Mouse (Mus musculus): Measurements from ENCODE around the gene Kcna4. TPM values are rescaled to one million over a fixed set of nuclear protein-coding genes. Genes with fewer than 3 reads are reported as not detected.

Kcna4 gene
- not detected in 2 replicates for total RNA-seq (2017)

DNA sequence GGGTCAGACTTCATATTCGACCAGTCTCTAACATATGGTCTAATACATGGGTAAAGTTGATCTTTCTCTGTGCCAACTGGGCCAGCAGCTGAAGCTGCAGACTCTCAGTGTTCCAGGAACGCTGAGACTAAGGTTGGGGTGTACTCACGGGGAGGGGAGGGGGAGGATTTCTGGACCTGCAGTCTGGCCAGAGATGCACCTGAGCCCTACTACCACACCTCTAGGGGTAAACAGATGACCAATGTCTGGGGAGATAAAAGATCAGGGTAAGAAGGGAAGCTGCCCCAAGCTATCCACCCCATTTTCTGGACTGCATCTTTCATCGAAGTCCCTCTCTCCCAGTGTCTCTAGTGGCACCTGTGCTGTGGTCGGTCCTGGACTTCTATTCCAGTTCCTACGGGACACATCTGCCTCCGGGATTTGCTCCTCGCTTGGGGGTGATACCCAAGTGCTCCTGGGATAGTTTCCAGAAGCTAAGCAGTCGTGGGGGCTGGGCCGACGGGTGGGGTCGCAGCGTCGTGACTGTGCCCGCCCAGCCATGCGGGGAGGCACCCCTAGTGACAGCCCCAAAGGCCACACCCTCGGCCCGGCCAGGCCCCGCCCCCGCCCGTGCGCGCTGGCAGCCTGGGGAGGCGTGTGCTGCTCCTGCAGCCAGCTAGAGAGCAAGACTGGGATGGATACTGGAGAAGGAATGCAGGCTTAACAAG lies at the start of gene Kcna4:
TSS of gene Kcna4 (plus strand) at position 650 of the 707 bp plus-strand sequence.
- ATAC-seq (ENCODE audit: extremely low read depth, insufficient number of reproducible peaks, low FRiP score, poor library complexity, severe bottlenecking) = no peak

DNA sequence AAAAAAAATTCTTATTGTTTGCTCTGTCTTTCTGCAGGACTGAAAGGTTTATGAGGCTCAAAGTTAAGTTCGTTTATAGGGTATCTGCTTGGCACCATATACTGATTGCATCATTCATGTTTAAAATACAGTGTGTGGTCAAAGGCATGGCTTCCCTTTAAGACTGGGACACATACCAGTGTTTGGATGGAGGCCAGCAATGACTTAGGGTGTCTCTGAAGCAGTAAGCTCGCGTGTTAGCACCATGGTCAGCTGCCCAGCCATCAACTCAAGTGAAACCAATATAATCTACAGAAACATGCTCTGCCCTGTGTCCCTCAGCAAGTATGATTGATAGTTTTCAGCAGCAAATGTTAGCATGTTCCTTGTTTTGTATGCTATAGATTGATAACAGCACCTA lies 32.3 kb upstream of the Kcna4 start:
- ATAC-seq (ENCODE audit: extremely low read depth, insufficient number of reproducible peaks, low FRiP score, poor library complexity, severe bottlenecking) = no peak

DNA sequence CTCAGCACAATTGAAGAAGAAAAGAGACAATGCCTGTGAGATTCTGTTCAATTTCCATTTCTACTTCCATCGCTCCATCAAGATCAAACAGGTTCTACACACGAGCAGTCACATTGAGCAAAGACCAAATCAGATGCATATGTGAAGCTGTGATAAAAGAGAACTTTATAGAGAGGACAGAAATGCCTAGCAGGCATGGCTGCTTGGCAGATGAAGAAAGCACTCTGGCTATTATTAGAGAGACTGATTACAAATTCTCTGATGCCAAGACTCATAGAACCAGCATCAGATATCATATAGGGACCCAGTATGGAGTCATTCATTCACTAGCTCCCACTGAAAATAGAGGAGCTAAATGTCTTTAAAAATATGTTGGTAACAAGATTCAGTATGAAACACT lies 24.2 kb upstream of the Kcna4 start:
- no peak for ATAC-seq (ENCODE audit: extremely low read depth, insufficient number of reproducible peaks, low FRiP score, poor library complexity, severe bottlenecking)

DNA sequence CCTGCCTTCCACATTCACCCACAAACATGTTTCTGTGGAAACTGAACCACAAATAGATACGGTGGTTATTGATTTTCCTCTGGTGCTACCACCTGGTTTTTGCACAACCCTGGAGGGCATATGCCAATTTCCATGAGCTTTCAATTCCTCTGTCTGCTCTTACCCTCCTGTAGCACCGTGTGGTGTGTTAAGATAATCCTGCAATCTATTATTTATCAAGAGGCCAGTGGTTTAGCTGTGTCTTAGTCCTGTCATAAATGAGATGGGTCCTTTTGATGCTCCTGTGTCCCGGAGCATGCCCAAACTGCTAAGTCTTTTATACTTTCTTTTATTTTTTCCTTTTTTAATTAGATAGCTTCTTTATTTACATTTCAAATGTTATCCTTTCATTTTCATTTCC lies 20.4 kb upstream of the Kcna4 start:
- no peak for ATAC-seq (ENCODE audit: extremely low read depth, insufficient number of reproducible peaks, low FRiP score, poor library complexity, severe bottlenecking)

DNA sequence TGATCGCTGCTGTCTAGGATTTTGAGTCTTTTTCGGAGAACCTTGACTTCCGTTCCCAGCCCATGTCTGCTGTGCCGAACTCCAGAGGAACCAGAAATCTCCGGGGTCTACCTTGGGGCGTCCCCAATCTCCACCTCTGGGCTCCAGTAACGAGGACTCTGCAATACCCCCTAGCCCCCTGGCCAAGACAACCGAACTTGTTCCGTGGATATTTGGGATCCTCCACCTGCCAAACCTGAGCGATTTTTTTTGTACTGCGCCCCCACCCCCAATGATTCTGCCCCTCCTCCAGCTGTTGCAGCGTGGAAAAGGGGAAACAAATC lies 219 bp downstream of the Kcna4 start:
- ATAC-seq (ENCODE audit: extremely low read depth, insufficient number of reproducible peaks, low FRiP score, poor library complexity, severe bottlenecking) = no peak

DNA sequence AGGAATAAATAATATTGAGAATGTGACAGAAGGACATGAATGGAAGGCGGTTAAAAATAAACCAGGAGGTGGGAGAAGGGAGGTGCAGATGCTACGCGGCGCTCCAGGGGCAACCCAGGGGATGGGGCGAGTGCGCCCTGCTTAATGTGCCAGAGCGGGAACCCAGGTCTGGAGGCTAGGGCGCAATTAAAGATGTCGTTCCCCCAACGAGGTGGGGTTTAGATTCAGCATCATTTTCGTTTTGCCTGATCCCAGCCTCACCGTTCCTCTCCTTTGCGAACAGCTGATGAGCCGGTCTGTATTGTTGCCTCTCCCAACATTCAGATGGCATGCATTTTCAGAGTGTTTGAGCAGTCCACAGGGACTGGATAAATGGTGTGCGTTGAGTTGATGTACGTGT lies 703 bp downstream of the Kcna4 start:
- ATAC-seq (ENCODE audit: extremely low read depth, insufficient number of reproducible peaks, low FRiP score, poor library complexity, severe bottlenecking) = no peak

DNA sequence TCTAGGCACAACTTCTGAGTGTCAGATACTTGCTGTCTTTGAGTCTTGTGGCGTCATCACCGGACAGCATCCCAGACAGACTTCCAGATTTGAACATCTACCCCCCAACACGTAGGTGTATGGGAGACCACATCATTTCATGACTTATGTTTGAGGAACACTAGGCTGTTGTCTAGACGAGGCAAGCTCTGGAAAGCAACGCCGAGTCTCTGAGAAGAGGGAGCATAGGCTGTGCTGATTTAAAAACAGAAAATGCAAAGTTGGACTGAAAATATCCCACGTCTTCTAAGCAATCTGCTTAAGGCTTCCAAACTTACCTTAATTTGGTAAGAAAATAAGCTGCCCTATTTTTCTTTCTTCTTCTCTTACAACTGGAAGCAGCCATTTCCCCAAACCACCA lies 4.1 kb downstream of the Kcna4 start:
- no peak for ATAC-seq (ENCODE audit: extremely low read depth, insufficient number of reproducible peaks, low FRiP score, poor library complexity, severe bottlenecking)

DNA sequence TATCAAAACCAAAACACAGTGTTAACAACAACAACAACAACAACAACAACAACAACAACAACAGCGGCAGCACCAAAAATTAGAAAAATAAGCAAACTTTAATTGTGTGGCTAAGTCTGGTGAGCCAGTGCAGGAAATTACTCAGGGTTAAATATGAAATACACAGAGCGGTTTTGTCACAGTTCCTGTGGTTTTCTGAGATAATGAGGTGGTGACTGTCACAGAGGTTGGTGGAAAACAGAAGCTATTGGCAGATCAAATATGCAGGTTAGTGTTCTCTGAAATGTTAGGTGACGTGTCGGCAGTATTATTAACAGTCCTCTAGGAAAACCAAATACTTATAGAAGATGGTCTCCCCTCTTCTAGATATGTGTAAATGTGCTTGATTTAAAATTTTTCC lies 11.4 kb downstream of the Kcna4 start:
- no peak for ATAC-seq (ENCODE audit: extremely low read depth, insufficient number of reproducible peaks, low FRiP score, poor library complexity, severe bottlenecking)

DNA sequence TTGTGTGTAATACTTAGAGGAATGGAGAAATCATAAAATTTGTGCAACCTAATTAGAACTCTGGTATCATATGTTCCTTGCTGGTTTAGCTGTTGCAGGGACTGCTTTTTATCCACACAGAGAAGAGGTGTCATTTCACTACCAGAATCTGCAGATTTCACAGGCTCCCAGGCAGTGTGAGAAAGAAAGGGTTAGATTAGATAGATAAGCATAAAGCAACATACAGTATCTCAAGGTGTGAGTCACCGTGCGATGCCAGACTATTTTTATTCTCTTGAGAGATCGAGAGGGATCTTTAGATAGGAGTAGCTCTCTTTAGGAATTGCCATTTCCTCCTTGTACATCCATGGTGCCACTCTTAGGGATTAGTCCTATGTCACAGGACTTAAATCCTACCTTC lies 14.3 kb downstream of the Kcna4 start:
- no peak for ATAC-seq (ENCODE audit: extremely low read depth, insufficient number of reproducible peaks, low FRiP score, poor library complexity, severe bottlenecking)

DNA sequence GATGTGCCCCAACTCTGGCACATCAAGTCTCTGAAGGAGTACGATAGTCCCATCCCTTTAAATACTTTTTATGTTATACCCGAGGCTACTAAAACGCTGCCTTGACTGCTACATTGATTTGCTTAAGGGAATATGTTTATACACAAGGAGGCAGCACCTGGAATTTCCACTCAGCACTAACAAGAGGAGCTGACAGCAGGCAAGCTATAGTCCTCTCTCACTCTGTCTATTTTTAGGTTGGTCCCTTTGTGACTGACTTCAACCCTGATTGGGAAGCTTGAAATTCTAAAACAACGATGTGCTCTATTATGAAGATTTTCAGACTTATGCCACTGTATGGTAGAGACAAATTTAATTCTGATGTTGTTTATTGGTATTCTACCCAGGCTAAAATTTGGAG lies 15.6 kb downstream of the Kcna4 start:
- no peak for ATAC-seq (ENCODE audit: extremely low read depth, insufficient number of reproducible peaks, low FRiP score, poor library complexity, severe bottlenecking)

DNA sequence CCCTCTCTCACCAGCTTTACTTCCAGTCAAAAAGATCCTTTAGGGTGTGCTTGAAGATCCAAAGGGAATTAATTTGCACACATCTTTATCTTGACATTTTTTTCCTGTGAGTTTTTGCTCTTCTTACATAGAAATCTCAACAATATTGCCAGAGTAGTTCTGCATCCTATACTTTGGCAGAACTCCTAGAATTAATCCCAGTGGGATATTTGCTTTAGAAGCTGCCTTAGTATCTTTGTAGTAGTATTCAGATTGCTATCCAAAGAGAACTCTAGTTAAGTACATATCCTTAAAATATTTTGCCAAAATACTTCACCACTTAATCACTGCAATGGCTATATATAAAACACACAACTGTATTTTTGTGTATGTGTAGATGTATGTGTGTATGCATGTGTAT lies 28.2 kb downstream of the Kcna4 start:
- no peak for ATAC-seq (ENCODE audit: extremely low read depth, insufficient number of reproducible peaks, low FRiP score, poor library complexity, severe bottlenecking)

DNA sequence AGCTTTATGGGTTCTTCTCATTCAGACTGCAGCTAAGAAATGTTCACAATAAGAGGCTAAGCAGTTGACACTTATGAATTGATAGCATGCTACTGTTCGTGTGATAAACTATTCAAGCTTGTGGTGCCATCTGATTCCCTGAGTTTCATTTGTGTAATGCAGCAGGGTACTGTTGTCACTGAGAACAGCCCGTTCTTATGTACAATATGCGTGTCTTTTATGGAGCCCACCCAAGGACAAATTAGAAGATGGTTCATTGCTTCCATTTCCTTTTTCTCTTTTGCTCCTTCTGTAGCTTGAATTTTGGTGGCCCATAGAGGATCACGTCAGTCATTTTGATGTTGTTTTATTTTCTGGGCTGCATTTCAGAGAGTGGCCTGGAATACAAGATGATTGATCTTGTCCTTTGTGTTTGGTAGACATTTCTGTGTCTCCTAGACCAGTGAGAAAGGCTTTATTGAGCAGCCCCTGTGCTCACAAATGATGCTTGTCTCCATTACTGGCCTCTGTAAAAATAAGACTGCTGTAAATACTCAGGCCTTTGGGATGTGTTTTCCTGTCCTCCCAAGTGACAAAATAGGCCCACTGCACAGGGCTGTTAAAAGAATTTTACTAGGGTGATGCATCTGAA lies 31.3 kb downstream of the Kcna4 start:
- no peak for ATAC-seq (ENCODE audit: extremely low read depth, insufficient number of reproducible peaks, low FRiP score, poor library complexity, severe bottlenecking)

DNA sequence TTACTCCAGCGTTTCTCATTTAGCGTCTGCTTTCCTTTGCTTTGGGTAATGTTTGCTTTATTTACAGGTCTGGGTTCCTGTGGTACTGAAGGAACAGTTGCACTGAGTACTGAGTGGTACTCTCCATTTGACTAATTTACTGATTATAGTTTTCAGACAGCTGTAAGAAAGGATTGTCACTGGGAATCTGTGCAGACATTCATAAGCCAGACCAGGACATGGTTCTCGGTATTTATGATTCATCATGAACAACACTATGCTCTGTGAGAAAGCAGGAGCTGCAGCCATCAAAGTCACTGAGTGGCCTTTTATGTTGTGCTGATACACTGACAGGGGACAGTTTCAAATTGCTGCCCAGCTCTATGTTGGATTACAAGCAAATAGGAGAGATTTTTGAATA lies 33.7 kb downstream of the Kcna4 start:
- no peak for ATAC-seq (ENCODE audit: extremely low read depth, insufficient number of reproducible peaks, low FRiP score, poor library complexity, severe bottlenecking)

DNA sequence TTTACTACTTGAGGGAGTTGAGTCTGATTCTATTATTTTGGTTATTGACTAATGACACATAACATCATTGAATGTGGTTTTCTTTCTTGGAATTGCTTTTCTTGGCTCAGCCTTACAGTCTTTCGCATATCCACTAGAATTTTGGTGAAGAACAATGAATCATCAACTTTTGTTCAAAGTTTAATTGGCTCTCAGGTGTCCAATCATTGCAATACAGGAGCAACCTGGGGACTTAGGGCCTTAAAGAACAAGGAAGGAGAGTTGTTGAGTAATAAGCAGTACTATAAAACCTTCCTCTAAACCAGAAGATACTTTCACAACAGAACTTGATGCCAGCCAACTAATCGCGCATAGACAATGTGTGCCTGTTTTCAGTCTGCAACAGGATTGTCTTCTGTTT lies 36.8 kb downstream of the Kcna4 start:
- no peak for ATAC-seq (ENCODE audit: extremely low read depth, insufficient number of reproducible peaks, low FRiP score, poor library complexity, severe bottlenecking)

DNA sequence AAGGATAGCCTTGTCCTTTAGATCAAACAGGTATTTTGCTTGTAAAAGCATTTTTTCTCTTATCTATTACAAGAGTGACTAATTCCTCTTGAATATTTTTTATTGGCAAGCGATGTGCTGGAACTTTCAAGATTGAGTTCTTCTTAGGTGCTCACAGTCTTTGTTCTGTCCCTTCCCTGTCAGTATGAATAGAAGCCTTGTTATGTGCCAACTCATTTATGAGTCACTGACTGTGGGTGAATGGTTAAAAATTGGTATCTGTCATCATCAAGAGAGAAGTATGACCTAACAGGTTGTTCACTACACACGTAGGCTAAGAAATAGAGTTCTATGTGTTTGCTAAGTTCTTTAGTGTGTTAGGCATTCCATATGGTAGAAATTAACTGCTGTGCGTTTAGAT lies 50.9 kb downstream of the Kcna4 start:
- no peak for ATAC-seq (ENCODE audit: extremely low read depth, insufficient number of reproducible peaks, low FRiP score, poor library complexity, severe bottlenecking)

DNA sequence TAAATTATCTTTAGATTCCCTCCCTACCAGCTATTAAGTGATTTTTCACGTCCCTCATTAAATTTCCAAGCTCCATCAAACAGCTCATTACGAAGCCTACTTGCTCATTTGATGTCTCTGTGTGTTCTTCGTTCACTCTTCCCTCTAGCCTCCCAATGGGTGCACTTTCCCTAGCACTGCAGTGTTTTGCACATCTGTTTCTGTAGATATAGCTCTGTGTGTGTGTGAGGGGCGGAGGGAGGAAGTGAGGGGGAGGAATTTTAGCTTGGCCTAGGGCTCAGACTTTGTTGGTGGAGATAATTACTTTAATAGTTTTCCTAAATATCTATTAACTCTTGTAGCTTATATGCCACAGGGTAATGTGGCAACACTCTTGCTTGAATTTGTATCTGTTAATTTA lies 54.4 kb downstream of the Kcna4 start:
- no peak for ATAC-seq (ENCODE audit: extremely low read depth, insufficient number of reproducible peaks, low FRiP score, poor library complexity, severe bottlenecking)

DNA sequence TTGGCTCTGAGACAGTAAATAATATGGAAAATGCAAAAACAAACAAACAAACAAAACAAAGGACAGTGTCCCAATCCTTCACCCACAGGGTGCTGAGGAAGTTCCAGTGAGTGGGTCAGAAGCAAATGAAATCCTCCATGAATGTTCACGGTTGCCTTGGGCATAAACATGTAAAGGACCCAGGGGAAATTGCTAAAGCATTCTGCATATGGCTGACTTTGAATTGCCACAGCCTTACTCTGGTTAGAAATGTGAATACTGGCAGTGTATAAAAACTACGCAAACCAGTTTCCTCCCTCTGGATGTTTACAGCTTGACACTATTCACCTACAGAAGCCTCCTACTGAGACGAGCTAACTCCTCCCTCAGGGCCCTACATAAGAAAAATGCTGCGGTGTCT lies 54.9 kb downstream of the Kcna4 start:
- ATAC-seq (ENCODE audit: extremely low read depth, insufficient number of reproducible peaks, low FRiP score, poor library complexity, severe bottlenecking) = no peak

Data from neutrophil, adult 5-6 weeks (primary cell).